Mouse (Mus musculus) T-helper 1 cell (primary cell): ENCODE measurements at regions not wholly inside any gene's neighbourhood (a gene's known extent, or its start where the extent isn't known, plus 50 kb on each side); places are given as distances from the start of the nearest gene placed in this dataset.

Source experiments
- in situ Hi-C: fragments of 300-600 bp; cut with MboI, MseI; formaldehyde crosslinking; loops from one replicate; pipeline ENCODE4 v1.15.1; 2025; ENCODE audit warnings: high pct_unique_total_duplicates

DNA sequence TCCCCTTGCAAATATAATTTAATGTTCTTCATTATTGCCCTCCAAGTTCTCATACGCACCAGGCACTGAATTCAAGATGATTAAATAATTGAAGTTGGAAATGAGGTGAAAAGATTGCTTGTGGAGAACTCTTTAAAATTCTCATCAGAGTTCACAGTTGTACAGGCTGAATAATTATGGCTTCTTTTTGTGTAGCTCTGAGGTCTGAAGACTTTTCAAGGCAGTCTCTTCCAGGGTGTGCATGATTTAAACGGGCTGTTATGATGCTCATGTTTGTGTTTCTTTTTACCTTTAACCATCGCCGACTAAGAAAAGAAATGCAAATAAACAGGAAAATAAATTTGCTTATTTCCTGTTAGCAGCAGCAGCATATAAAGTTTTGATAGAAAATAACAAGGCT lies 185.3 kb downstream of the Plk2 start:
- in situ Hi-C loops, result no loop called here

GRCm38 (mm10) chr13:110580570-110580969 lies 185.7 kb downstream of the Plk2 start:
- in situ Hi-C loops, result no loop called here

- in situ Hi-C loops, result no loop called here
Observed at GRCm38 (mm10) chr13:110584765-110585164, 189.9 kb downstream of the Plk2 start.

DNA sequence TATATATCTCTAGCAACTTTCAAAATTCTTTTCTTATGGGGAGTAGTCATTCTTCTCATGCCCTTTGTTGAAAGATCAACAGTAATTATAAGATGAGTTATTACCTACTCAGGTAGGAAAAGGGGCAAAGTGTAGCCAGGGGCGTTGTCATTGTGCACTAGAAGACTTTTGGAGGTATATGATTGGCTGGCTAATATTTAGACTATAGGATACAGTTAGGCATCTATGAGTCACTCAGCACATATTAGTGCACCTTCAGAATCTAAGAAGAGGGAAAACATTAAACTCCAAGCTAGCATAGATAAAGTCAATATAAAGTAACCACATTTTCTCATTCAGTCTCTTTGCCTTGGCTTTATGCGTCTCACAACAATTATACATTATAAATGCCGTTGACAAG lies 199.8 kb downstream of the Plk2 start:
- in situ Hi-C loops, result no loop called here

DNA sequence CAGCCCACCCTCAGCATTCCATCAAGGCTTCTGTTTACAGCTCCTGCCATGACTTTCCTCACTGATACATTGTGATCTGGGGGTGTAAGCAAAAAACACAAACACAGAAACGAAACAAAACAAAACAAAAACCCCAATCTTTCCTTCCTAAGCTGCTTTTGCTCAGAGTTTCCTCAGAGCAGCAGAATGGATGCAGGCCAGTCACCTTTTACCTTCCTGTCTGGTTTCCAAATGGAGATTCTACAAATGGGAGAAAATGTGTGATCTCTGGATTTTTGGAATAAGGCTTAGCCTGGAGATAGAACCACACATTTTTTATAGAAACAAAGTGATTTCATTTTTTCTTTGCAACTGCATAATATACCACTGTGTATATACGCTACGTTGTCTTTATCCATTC lies 204.8 kb downstream of the Plk2 start:
- in situ Hi-C loops, result no loop called here

DNA sequence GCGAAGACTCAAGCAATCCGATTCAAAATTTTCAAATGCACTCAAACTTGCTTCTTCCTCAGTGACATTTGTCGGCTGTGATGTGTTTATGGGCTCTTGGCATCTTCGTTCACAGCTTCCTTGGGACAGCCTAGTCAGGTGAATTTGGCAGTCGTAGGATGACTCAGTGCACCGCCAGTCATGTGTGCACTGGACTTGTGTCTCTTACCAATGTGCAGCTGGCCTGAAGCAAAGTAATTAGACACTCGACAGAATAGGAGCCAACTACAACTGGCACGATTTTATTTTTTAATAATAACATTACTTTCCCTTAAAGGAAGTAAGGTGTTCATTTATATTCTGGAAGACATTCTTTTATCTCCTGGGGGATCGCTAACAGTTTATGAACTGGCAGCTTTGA lies 205.5 kb downstream of the Plk2 start:
- in situ Hi-C loops, result no loop called here

GRCm38 (mm10) chr13:110601352-110601751 lies 206.5 kb downstream of the Plk2 start:
- in situ Hi-C loops, result no loop called here

- in situ Hi-C loops, result no loop called here
Observed at GRCm38 (mm10) chr13:110601840-110602239, 207.0 kb downstream of the Plk2 start.

DNA sequence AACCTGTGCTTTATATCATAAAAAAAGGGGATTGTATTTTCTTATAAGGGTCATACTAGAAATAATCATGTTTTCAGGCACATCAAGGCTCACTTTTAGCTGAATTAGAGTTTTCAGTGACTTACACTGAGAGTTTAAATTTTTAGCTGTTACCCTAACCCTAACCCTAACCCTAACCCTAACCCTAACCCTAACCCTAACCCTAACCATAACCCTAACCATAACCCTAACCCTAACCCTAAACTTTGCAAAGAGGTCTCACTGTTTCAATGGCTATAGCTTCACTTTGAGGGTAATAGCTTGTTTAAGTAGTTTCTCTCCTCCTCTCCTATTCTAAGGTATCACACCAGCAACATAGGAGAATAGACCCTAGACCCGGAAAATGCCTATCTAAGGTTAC lies 208.0 kb downstream of the Plk2 start:
- in situ Hi-C loops, result no loop called here

- in situ Hi-C loops, result no loop called here
Observed at GRCm38 (mm10) chr13:110619010-110619409, 224.2 kb downstream of the Plk2 start.

DNA sequence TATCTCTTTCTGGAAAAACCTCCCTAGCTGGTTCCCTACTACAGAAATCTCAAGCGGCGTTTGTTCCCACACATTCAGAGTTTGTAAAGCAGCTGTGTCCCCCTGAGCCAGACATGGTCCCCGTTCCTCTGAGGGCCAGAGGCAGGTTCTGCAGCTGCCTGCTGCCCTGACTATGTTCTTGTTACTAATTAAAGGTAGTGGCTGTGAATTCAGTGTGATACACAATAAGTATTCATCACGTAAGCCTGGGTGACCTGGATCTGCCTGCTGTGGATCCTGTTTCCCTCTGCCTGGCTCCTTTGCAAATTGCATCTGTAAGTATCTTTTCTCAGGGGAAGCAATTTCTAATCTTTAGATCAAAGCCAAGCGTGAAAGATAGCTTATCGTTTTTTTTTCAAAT lies 232.3 kb downstream of the Plk2 start:
- in situ Hi-C loops, result loop anchor here (10.0 kb wide), 1 partner anchor 758 kb away; no protein-coding TSS in a partner anchor

GRCm38 (mm10) chr13:110627732-110628131 lies 232.9 kb downstream of the Plk2 start:
- in situ Hi-C loops, result loop anchor here (10.0 kb wide), 1 partner anchor 757 kb away; no protein-coding TSS in a partner anchor

GRCm38 (mm10) chr13:110628201-110628600 lies 233.4 kb downstream of the Plk2 start:
- in situ Hi-C loops, result loop anchor here (10.0 kb wide), 1 partner anchor 757 kb away; no protein-coding TSS in a partner anchor

DNA sequence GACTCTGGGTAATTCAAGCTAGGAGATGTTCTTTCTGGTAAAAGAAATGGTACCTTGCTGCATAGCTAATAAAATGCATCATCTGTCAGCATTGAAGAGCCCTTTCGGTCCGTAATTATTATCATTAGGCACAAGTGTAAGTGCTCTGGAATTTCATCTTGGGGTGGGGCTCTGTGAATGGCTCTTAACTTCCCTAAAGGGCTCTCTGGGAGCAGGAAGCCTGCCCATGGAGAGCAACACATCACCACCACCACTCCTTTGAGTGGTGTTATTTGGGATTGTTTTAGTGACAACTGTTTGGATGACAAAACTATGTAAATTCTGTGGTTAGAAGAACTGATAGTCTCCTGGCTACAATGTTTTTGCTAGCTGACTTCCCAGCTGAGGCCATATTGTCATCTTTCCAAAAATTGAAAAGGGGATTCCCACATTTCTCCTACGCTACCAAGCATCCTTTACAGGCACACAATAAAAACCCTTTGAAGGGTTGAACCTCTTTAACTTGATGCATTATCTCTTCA lies 238.5 kb downstream of the Plk2 start:
- in situ Hi-C loops, result no loop called here

- in situ Hi-C loops, result no loop called here
Observed at GRCm38 (mm10) chr13:110633899-110634298, 239.1 kb downstream of the Plk2 start.

DNA sequence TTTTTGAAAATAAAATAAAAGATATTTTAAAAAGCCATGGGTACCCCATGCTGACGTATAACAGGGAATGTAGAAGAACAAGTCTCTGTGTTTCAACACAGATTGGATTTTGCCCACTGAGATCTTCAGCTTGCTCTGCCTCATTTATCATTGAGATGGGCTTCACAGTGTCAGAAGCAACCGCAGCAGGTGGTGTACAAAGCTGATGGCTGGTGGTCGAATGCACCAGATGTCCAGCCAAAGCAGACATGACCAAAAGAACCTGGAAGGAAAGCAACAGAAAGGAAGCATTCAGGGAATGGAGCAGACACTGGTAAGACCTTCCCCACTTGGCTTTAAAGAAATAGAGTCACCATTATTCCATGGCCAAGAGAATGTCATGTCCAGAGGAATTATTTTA lies 247.9 kb downstream of the Plk2 start:
- in situ Hi-C loops, result no loop called here

- in situ Hi-C loops, result no loop called here
Observed at GRCm38 (mm10) chr13:110643198-110643896, 248.5 kb downstream of the Plk2 start.

GRCm38 (mm10) chr13:110643897-110644213 lies 249.0 kb downstream of the Plk2 start:
- in situ Hi-C loops, result no loop called here

- in situ Hi-C loops, result no loop called here
Observed at GRCm38 (mm10) chr13:110649378-110649777, 254.5 kb downstream of the Plk2 start.

DNA sequence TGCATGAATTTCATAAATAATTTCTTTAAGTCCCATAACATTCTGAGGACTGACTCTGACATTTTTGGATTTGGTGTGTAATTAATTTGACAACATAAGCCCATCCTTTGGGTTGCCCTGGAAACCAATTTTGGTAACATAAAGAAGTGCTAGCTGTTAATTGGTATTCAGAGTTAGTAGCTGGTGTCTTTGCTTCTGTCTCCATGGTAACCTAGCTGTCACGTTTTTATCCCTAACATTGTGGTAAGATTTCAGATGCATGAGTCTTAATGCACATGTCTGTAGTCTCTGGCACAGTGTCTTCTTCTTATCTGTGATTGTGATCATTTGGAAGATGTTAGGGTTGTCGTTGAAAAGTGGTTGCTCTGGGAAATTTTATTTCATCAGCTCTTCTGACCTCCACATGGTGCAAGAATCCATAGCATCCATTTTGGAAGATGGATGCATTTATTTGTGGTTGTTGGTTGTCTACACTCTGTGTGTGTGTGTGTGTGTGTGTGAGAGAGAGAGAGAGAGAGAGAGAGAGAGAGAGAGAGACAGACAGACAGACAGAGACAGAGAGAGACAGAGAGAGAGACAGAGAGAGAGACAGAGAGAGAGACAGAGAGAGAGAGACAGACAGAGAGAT lies 255.1 kb downstream of the Plk2 start:
- in situ Hi-C loops, result no loop called here

- in situ Hi-C loops, result no loop called here
Observed at GRCm38 (mm10) chr13:110652201-110652600, 257.4 kb downstream of the Plk2 start.

DNA sequence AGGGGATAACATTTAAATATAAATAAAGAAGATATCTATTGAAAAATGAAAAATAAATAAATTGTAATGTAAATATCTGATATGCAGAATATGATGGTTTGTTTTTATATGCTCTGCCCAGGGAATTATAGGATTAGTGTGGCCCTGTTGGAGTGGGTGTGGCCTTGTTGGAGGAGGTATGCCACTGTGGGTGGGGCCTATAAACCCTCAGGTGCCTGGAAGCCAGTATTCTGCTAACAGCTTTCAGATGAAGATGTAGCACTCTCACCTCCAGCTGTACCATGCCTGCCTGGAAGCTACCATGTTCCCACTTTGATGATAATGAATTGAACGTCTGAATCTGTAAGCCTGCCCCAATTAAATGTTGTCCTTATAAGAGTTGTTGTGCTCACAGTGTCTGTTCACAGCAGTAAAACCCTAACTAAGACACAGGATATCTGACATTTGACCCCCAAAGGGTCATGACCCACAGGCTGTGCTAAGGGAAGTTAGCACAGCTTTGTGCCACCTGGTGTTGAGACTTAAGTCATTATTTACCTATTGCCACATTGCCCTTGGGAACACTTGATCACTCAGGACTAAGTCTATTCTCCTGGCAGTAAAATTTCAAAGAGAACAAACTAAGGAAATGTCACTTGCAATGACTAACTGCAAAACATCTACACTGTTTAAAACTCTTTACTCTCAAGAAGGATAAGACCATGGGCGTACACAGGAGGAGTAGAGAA lies 270.4 kb downstream of the Plk2 start:
- in situ Hi-C loops, result no loop called here
